Mouse (Mus musculus) E14TG2a.4 (cell line): ENCODE results near the gene Prnd.

Source experiments
- H3K27me3 ChIP-seq: 2 replicates; pipeline ENCODE4 v1.6.1; 2014; ENCODE audit warnings: low read length, control low read depth; ENCODE audit not compliant: insufficient read depth
- H3K36me3 ChIP-seq: 2 replicates; pipeline ENCODE4 v1.6.1; 2014; ENCODE audit warnings: low read length, control low read depth; ENCODE audit not compliant: insufficient read depth
- H3K4me1 ChIP-seq: replicated peaks from 2 replicates; pipeline ENCODE4 v1.6.1; 2014; ENCODE audit warnings: low read depth, low read length, control low read depth
- H3K4me3 ChIP-seq: replicated peaks from 2 replicates; pipeline ENCODE4 v1.5.1; 2014; ENCODE audit warnings: mild to moderate bottlenecking, low read length
- H3K9me3 ChIP-seq: 2 replicates; pipeline ENCODE4 v1.6.1; 2014; ENCODE audit warnings: low read length, control low read depth
- CTCF ChIP-seq: conservative IDR thresholded peaks from 2 replicates; pipeline ENCODE4 v1.5.1; 2014; ENCODE audit warnings: low read length
- NANOG ChIP-seq: IDR thresholded peaks from 2 replicates; pipeline ENCODE4 v1.6.1; 2014; ENCODE audit warnings: borderline replicate concordance, low read length, mixed read lengths
- POU5F1 ChIP-seq: IDR thresholded peaks from 2 replicates; pipeline ENCODE4 v1.6.1; 2014; ENCODE audit warnings: low read length, borderline replicate concordance

Prnd gene

DNA sequence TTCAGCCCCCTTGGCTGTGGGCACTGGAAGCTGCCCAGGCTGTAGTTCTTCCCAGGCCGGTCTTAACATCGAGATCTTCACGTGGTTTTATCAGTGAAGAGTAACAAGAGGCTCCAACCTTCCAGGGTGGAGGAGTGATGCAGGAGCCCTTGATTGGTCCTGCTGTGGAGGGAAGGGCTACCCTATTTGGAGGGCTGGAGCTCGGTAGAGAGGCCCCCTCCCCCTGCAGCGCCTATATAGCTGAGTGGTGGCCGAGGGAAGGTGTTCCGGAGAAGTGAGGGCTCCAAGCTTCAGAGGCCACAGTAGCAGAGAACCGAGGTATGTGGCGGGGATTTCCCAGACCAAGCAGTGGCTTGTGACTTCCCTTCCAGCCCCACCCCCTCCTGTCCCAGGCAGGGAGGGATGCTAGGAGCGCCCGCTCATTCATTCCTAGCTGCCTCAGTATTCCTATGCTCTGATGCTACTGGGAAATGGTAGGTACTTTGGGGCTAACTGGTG, at the start of gene Prnd:
Prnd (plus strand) TSS at position 264 of the 498 bp plus-strand sequence.
- Histone ChIP-seq H3K27me3 (peaks cover 36% of the 10 kb centered on the region), H3K4me1 (peaks cover 59% of the 10 kb centered on the region), H3K36me3 (no peaks in the 10 kb centered on the region), H3K4me3 (0 out of 2 replicates have a peak within 1 kb of the TSS, but pooled peaks have one; percentile 23), H3K9me3 (no peaks in the 10 kb centered on the region)
- TF ChIP-seq NANOG (no peak), CTCF (no peak), POU5F1 (no peak)

DNA sequence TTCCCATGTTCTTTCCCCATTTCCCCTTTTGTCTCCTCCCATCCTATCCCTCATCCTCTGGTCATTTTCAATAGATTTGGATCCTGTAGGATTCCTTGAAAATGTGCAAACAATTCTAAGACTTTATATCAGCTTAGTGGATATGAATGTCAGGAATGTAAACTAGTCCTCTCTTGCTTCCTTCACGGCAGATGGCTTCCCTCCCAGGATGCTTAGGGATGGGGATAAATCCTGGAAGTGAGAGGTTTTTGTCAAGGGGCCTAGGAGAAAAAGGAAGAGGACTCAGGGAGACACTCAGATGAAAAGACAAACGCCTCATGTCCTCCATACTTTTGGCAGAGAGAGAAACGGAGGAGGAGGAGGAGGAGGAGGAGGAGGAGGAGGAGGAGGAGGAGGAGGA, 48.2 kb upstream of the Prnd start:
- 0 out of 2 replicates have a peak, but pooled peaks cover 8% of the 10 kb centered on the region for H3K27me3 ChIP-seq
- H3K4me1 ChIP-seq = peaks cover 6% of the 10 kb centered on the region
- no peak overlapping the region for H3K4me3 ChIP-seq
- H3K9me3 ChIP-seq = no peaks in the 10 kb centered on the region
- no peaks in the 10 kb centered on the region for H3K36me3 ChIP-seq
- TF ChIP-seq POU5F1 = no peak
- no peak for TF ChIP-seq NANOG
- TF ChIP-seq CTCF = no peak

DNA sequence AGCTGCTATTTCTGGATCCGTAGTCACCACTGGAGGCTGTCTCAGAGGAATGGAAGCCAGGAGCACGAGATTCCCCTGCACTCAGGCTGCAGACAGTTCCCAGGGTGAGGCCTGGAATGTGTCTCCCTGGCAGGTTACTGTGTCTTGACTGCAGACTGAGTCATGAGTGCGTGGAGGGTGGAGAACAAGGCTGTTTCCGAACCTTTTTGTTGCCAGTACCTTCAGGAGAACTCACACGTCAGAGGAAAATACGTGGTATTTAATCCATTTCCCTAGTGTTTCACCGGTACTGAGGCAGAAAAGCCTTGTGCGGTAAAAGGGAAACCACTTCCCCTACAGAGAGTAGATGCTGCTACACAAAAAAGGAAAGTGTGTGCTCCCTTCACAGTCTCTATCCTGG, 47.8 kb upstream of the Prnd start:
- Histone ChIP-seq H3K9me3 (no peaks in the 10 kb centered on the region), H3K36me3 (no peaks in the 10 kb centered on the region), H3K27me3 (0 out of 2 replicates have a peak, but pooled peaks cover 8% of the 10 kb centered on the region), H3K4me1 (peaks cover 6% of the 10 kb centered on the region), H3K4me3 (no peak overlapping the region)
- no peak for TF ChIP-seq NANOG
- TF ChIP-seq CTCF = no peak
- no peak for TF ChIP-seq POU5F1

DNA sequence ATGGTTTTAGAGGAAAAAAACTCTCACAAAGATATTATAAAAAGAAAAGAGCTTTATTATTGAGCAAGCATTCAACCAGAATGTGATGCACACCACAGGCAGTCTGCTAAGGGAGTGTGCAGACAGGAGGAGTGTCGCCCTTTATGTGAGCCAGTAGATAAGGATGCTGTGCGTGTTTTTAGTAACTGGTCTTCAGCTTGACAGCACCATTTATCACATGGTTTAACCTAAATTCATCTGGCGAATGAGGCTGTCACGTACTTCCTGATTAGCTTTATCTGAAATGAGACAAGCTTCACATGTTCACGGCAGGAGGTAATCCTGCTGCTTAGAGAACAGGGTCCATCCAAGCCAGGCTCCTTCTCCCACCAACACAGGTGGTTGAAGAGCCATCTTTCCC, 45.6 kb upstream of the Prnd start:
- no peaks in the 10 kb centered on the region for H3K36me3 ChIP-seq
- TF ChIP-seq CTCF (no peak), NANOG (no peak), POU5F1 (no peak)

DNA sequence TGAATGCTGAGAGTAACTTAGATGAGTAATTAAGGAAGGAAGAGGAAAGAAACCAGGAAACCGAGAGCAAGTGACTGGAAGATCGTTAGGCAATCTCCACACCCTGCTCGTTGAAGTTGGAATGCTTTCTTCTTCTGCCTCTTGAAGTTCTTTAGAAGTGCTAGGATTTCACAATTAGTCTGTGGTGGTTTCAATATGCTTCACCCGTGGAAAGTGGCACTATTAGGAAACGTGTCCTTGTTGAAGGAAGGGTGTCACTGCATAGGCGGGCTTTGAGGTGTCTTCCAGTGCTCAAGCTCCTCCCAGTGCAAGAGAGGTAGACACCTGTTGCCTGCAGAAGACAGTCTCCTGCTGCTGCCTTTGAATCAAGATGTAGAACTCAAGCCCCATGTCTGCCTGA, 44.9 kb upstream of the Prnd start:
- H3K4me1 ChIP-seq = peaks cover 26% of the 10 kb centered on the region

More for the DNA sequence above, 45.6 kb upstream of the Prnd start:
- Histone ChIP-seq H3K27me3 (0 out of 2 replicates have a peak, but pooled peaks cover 11% of the 10 kb centered on the region), H3K4me1 (peaks cover 19% of the 10 kb centered on the region), H3K9me3 (no peaks in the 10 kb centered on the region), H3K4me3 (no peak overlapping the region)

DNA sequence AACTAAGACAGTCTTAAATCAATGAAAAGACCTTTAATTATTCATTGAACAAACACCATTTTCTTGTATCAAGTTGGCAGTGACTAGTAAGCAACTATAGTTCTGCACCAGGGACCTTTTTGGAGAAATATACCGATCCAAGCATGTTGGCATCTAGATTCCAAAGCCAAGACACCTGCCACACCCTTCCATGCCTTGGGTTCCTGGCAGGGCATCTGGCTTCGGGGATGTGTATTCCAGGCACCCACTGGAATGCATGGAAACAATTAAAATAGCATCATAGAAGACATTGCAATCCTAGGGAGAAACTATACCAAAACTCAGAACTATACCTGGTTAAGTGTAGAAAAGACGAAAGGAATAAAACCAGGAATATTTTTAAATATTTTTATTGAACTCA, 44.4 kb upstream of the Prnd start:
- Histone ChIP-seq H3K36me3 (no peaks in the 10 kb centered on the region), H3K4me3 (no peak overlapping the region), H3K9me3 (no peaks in the 10 kb centered on the region), H3K27me3 (peaks cover 17% of the 10 kb centered on the region; the same call in 1 of the 2 replicates), H3K4me1 (peaks cover 29% of the 10 kb centered on the region)
- TF ChIP-seq POU5F1 = no peak
- TF ChIP-seq CTCF = no peak
- no peak for TF ChIP-seq NANOG

More for the DNA sequence above, 44.9 kb upstream of the Prnd start:
- Histone ChIP-seq H3K4me3 (no peak overlapping the region), H3K36me3 (no peaks in the 10 kb centered on the region), H3K27me3 (peaks cover 12% of the 10 kb centered on the region; the same call in 1 of the 2 replicates), H3K9me3 (no peaks in the 10 kb centered on the region)
- TF ChIP-seq NANOG (no peak), CTCF (no peak), POU5F1 (no peak)

DNA sequence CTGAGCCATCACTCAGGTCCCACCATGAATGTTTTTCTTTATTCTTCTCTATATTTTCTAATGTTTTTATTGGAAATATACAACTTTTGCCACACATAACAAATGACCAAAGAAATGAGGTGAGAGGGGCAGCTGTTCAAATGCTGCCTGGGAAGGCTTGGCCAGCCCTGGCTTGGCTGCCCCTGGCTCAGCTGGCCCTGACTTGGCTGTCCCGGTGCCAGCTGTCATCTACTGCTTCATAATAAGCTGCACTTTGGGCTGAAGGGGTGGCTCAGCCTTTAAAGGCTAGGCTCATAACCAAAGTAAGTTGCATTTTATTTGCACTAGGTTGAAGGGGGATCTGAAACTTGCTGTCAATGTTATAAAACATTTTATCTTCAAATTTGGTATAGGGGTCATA, 43.8 kb upstream of the Prnd start:
- H3K27me3 ChIP-seq = peaks cover 19% of the 10 kb centered on the region; the same call in 1 of the 2 replicates
- TF ChIP-seq POU5F1 = no peak
- TF ChIP-seq CTCF = no peak
- no peak for TF ChIP-seq NANOG
- no peaks in the 10 kb centered on the region for H3K36me3 ChIP-seq
- H3K4me1 ChIP-seq = peaks cover 29% of the 10 kb centered on the region
- H3K4me3 ChIP-seq = no peak overlapping the region
- no peaks in the 10 kb centered on the region for H3K9me3 ChIP-seq

DNA sequence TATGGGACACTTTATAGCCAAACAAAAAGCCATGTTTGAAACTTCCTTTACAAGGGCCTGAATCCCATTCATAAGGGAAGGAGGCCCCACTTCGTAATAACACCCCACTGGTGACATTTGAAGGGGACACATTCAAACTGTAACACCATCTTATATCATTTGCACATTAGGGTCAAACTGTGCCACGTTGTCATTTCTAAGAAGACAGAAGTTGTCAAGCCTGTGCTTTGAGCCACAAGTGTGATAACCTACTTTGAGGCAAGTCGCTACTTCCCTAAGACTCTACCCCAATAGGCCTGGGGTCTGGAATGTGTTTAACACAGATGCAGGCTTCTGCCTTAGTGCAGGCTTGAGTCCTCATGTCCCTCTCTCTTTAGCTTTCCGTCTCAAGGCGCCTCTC, 43.4 kb upstream of the Prnd start:
- Histone ChIP-seq H3K4me3 (no peak overlapping the region), H3K4me1 (peaks cover 29% of the 10 kb centered on the region), H3K9me3 (no peaks in the 10 kb centered on the region), H3K27me3 (peaks cover 19% of the 10 kb centered on the region; the same call in 1 of the 2 replicates), H3K36me3 (no peaks in the 10 kb centered on the region)
- no peak for TF ChIP-seq POU5F1

DNA sequence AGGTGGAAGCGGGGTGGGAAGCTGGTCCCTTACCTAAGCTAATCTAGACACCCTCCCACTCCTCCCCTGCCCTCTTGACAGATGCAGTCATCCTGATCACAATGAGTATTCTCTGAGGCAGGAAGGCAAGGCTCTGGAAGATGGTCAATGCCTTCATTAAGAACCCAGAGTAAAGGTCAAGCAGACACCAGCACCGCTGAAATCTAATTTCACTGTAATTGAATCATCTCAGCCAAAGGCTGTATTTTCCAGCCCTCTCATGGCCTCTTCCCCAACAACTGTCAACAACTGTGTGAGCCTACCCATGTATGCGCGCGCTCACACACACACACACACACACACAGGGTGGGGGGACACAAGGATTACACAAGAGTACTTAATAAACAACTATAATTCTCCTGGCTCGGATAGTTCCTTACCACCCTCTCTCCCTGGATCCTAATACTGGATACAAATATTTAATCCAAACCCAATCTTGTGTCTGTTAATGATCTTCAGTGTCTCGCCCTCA, 42.3 kb upstream of the Prnd start:
- H3K9me3 ChIP-seq = peaks cover 7% of the 10 kb centered on the region
- H3K4me3 ChIP-seq = no peak overlapping the region
- no peak for TF ChIP-seq NANOG
- peaks cover 23% of the 10 kb centered on the region for H3K4me1 ChIP-seq
- H3K27me3 ChIP-seq = peaks cover 19% of the 10 kb centered on the region; the same call in 1 of the 2 replicates
- 0 out of 2 replicates have a peak, but pooled peaks cover 5% of the 10 kb centered on the region for H3K36me3 ChIP-seq
